Mouse (Mus musculus) bone marrow, adult 2 months (tissue): ENCODE measurements around the gene Phtf2. TPM values are rescaled to one million over a fixed set of nuclear protein-coding genes. Genes with fewer than 3 reads are reported as not detected.
A peak's percentile ranks its signal among the peaks of the same experiment; 100 is the strongest.

Source experiments
- H3K27ac ChIP-seq: fragments of 200-500 bp; 2 replicates; pipeline ENCODE4 v1.5.1; 2012; ENCODE audit warnings: low read depth, mild to moderate bottlenecking, control low read depth, inconsistent platforms, low read length; ENCODE audit not compliant: control insufficient read depth, poor library complexity, insufficient read depth
- H3K4me1 ChIP-seq: fragments of 200-500 bp; 2 replicates; pipeline ENCODE4 v1.6.1; 2011; ENCODE audit warnings: low read length; ENCODE audit not compliant: control insufficient read depth, insufficient read depth
- H3K4me3 ChIP-seq: fragments of 200-500 bp; replicated peaks from 2 replicates; pipeline ENCODE3; 2011; ENCODE audit warnings: mild to moderate bottlenecking, low read depth, low read length, control low read depth; ENCODE audit not compliant: control insufficient read depth
- CTCF ChIP-seq: fragments of 200-500 bp; IDR thresholded peaks from 2 replicates; pipeline ENCODE4 v1.5.1; 2011; ENCODE audit warnings: low read length, control low read depth; ENCODE audit not compliant: control insufficient read depth, insufficient read depth
- POLR2A ChIP-seq: fragments of 200-500 bp; IDR thresholded peaks from 2 replicates; pipeline ENCODE4 v1.6.1; 2011; ENCODE audit warnings: low read depth, mild to moderate bottlenecking, control low read depth, low read length, borderline replicate concordance; ENCODE audit not compliant: control insufficient read depth
- WGBS: fragments of 180-500 bp; shearing (Covaris S2); methylation state at CpG from one replicate; pipeline ENCODE4 v1.1.7; 2018; 5-methylcytosine and 5-hydroxymethylcytosine counted together
- polyA plus RNA-seq: library from polyadenylated mRNA; stranded (reverse); fragments of >200 nt; gene quantifications from 2 replicates; pipeline ENCODE4 v1.2.4, GENCODE M21; 2011; ENCODE audit warnings: low replicate concordance; ENCODE audit not compliant: missing spikeins, insufficient read depth, insufficient read length

Phtf2 gene
- polyA plus RNA-seq, 1 experiment = 4.6 TPM

DNA sequence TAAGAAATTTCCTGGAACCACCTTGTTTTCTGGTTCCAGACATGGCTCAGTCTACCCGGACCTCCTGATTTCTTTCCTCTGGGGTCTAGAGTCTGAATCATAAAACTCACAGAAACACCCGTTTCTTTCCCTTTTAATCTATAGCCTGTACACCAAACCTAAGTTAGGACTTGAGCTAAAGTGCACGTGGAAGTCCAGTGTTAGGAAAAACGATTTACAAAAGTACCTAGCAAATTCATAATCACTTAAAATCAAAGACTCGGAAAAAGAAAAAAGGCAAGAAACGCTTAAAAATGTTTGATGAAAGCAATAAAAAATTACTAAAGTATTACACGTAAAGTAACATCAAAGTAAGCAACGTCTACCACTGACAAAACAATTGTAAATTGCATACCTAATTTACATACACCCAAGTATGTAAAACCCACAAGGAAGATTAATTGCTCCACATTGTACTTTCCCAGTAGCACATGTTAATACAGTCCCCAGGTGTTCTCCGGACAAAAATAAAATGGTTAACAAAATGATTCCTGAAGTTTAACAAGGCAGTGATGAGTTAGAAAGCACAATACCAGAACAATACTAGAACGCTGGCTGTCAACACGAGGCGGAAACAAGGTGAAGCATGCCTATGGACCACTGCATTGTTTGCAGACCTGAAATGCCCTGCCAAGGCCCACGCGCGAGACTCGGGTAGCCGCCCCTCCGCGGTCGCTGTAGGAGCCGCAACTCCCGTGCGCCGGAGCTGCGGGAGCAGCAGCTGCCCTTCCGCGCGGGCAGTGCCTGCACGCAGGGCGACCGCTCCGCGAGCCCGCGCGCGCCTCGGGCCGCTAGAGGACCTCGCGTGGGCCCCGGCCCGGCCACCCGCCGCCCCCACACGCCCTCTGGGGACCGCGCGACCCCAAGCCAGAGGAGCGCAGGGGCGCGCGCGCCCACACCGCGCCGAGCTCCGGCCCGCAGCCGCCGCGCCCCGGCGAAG is 838 bp downstream of the Phtf2 start:
- no peak for TF ChIP-seq CTCF
- TF ChIP-seq POLR2A = peak; percentile 18; the same call in 1 of the 2 replicates
- peak overlapping the region; percentile 97 for H3K27ac ChIP-seq
- peak overlapping the region; percentile 98 for H3K4me3 ChIP-seq
- WGBS = 4% methylated on average over 64 of the region's 64 CpGs
- H3K4me1 ChIP-seq = peaks cover 2% of the 10 kb centered on the region; the same call in 1 of the 2 replicates

- 62% methylated on average over 2 of the region's 2 CpGs for WGBS
- TF ChIP-seq POLR2A = no peak
- no peak for TF ChIP-seq CTCF
- Histone ChIP-seq H3K27ac (no peak overlapping the region), H3K4me1 (peaks cover 2% of the 10 kb centered on the region; the same call in 1 of the 2 replicates), H3K4me3 (no peak overlapping the region)
Observed at GRCm38 (mm10) chr5:20880386-20880785, 1.5 kb downstream of the Phtf2 start.

DNA sequence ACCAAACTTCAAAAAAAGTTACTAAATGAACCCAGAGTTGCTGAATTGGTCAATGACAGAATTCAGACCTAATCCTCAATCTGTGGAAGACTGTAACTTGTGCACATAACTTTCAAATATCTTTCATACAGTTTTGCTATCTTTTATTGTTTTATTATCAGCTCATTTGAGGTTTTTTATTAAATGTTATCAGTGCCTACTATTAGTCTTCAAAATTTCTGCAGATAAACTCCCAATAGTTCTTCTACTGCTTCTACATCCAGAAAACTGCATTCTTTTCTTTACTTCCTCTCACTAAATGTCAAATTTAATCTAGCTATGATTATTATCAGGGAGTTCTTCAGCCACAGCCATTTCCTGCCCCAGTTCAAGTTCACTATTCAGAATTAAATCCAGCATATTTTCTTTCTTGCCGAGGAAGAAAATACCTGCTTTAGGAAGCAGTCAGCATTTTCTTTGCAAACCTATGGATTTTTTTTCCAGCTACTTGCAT is 4.9 kb downstream of the Phtf2 start:
- no peak overlapping the region for H3K4me3 ChIP-seq
- 2% methylated on average over 1 of the region's 1 CpGs for whole genome bisulfite sequencing
- no peaks in the 10 kb centered on the region; the same call in 1 of the 2 replicates for H3K4me1 ChIP-seq
- no peak for TF ChIP-seq POLR2A
- no peak for TF ChIP-seq CTCF
- H3K27ac ChIP-seq = no peak overlapping the region

GRCm38 (mm10) chr5:20873146-20873545 is 8.8 kb downstream of the Phtf2 start:
- TF ChIP-seq POLR2A (no peak), CTCF (no peak)
- 50% methylated on average over 1 of the region's 1 CpGs for WGBS
- no peak overlapping the region for H3K27ac ChIP-seq
- H3K4me1 ChIP-seq = no peaks in the 10 kb centered on the region; the same call in 1 of the 2 replicates
- H3K4me3 ChIP-seq = no peak overlapping the region

DNA sequence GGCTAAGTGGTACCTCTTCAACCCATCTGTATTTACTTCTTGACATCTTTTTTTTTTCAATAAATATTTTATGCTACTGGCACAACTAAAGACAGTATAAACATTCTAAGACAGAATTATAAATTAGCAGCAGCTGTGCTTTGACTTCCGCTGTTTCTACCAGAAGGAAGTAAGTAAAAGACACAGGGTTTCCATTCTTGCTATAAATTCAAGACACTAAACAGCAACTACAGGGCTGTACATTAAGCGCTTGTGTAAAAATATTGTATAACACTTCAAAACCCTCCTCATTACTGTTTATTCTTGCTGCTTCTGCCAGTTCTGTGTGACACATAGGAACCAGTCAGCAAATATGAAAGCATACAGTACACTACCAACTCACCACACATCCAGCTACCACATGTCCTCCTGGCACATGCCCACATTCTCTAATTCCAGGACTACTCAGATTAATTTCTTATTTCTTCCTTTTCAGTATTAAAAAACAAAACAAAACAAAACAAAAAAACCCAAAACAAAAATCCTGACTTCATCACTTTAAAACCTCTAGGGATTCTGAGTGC is 16.6 kb downstream of the Phtf2 start:
- TF ChIP-seq POLR2A (no peak), CTCF (no peak)
- no peak overlapping the region for H3K4me3 ChIP-seq
- peak overlapping the region; percentile 19; the same call in 1 of the 2 replicates for H3K27ac ChIP-seq
- WGBS = 26% methylated on average over 2 of the region's 2 CpGs
- H3K4me1 ChIP-seq = no peaks in the 10 kb centered on the region; the same call in 1 of the 2 replicates

DNA sequence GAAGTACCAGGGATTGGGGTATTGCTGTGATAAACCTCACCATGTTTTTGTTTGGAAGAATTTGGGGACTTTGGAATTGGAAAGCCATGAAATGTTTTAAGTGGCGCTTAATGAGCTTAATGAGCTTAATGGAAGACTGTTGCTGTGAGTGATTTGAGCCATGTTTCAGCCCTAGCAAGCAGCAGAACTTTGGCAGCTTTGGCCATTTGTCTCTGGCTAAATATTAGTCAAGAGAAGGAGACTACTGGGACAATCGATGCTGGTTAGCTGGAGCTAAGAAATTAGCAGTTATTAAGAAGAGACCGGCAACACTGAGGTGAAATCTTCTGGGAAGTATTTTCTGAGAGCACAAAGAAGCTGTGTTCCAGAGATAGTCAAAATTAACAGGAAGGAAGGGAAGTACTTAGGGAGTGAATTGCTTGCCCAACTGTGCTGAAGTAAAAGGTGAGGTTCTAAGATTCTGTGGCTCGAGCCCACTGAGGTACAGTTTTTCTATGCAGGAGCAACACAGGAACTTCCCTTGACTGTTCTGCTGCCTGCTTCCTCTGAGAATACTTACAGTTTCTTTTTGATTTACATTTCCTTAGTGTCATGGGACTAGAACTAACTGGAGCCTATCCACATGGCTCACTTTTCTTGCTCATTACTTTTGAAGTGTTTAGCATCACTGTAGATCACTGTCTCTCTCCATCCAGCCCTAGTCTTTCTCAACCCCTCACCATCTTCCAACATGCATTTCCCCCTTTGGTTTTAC is 17.5 kb downstream of the Phtf2 start:
- 29% methylated on average over 4 of the region's 4 CpGs for WGBS
- Histone ChIP-seq H3K4me3 (no peak overlapping the region), H3K27ac (no peak overlapping the region; the same call in 1 of the 2 replicates), H3K4me1 (no peaks in the 10 kb centered on the region; the same call in 1 of the 2 replicates)
- TF ChIP-seq CTCF = no peak
- TF ChIP-seq POLR2A = no peak

- WGBS = 86% methylated on average over 2 of the region's 2 CpGs
- Histone ChIP-seq H3K4me3 (no peak overlapping the region), H3K4me1 (no peaks in the 10 kb centered on the region; the same call in 1 of the 2 replicates), H3K27ac (no peak overlapping the region)
- no peak for TF ChIP-seq POLR2A
- TF ChIP-seq CTCF = no peak
Observed at GRCm38 (mm10) chr5:20861901-20862300, 20.0 kb downstream of the Phtf2 start.

GRCm38 (mm10) chr5:20860565-20860964 is 21.4 kb downstream of the Phtf2 start:
- Histone ChIP-seq H3K4me1 (no peaks in the 10 kb centered on the region), H3K27ac (no peak overlapping the region), H3K4me3 (no peak overlapping the region)
- 72% methylated on average over 4 of the region's 4 CpGs for WGBS
- TF ChIP-seq CTCF = no peak
- no peak for TF ChIP-seq POLR2A
